Comparison of ENCODE assay signal across 24 mouse cellular contexts in the genomic region with DNA sequence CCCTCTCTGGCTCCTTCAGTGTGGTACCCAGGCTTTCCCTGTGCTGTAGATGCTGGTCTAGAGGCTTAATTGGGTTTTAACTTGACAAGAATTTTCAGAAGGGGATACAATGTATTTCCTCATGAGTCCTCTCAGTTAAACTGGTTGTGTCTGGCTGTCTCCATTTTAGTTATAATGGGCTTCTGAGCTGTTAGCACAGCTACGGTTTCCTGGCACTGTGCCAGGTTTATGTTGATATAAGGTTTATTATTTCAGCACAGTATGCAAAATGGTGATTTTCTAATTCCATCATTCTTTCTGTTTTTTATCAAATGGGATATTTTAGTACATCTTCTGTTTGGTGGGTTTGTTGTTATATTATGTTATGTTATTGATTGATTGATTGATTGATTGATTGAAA. TPM values are rescaled to one million over a fixed set of nuclear protein-coding genes. Genes with fewer than 3 reads are reported as not detected.
"Had no signal": no experiment of that assay in that cellular context is flagged by ENCODE, and none has a peak within 500 bp of the region (broad histone marks: within the 10 kb centered on the region; RNA-seq: fewer than 3 reads in every experiment).

No protein-coding gene starts in this region.

- H3K27me3 ChIP-seq: kidney, embryonic 15.5 days; liver, embryonic 13.5 days; megakaryocyte, embryonic 14.5 days; stomach, embryonic 15.5 days had no signal

- H3K4me2 ChIP-seq: kidney, embryonic 15.5 days; limb, embryonic 13.5 days; liver, embryonic 13.5 days; midbrain, embryonic 11.5 days; stomach, embryonic 15.5 days had no signal

- DNase-seq: kidney, adult 11 months; kidney, adult 8-10 months; kidney, postnatal 10 days; kidney, postnatal 36 days; left cerebral cortex, postnatal 4 days; liver, embryonic 13.5 days; lung, adult 2 months; lung, postnatal 10 days; lung, postnatal 36 days; midbrain, embryonic 14.5 days; right cerebral cortex, adult 18-20 months; right cerebral cortex, postnatal 14 days; right cerebral cortex, postnatal 4 days; thymus, postnatal 25 days had no signal

- H3K27ac ChIP-seq: kidney, embryonic 15.5 days; limb, embryonic 13.5 days; liver, embryonic 13.5 days; stomach, embryonic 15.5 days had no signal

- H3K9ac ChIP-seq: kidney, embryonic 15.5 days; limb, embryonic 13.5 days; liver, embryonic 13.5 days; stomach, embryonic 15.5 days had no signal

- H3K4me1 ChIP-seq: kidney, embryonic 15.5 days; limb, embryonic 13.5 days; liver, embryonic 13.5 days; stomach, embryonic 15.5 days had no signal

- H3K9me3 ChIP-seq: kidney, embryonic 15.5 days; limb, embryonic 13.5 days; liver, embryonic 13.5 days; stomach, embryonic 15.5 days had no signal

- H3K36me3 ChIP-seq: kidney, embryonic 15.5 days; limb, embryonic 13.5 days; liver, embryonic 13.5 days; stomach, embryonic 15.5 days had no signal

- H3K4me3 ChIP-seq: kidney, embryonic 15.5 days; limb, embryonic 13.5 days; liver, embryonic 13.5 days; megakaryocyte, embryonic 14.5 days; stomach, embryonic 15.5 days had no signal

RNA-seq across cellular contexts. Expression of gene Lpcat2b, which starts 9.7 kb away (rescaled TPM):
- total RNA-seq: left cerebral cortex, postnatal 4 days; liver, adult 2 months; midbrain, postnatal 0 days had no signal
- polyA plus RNA-seq: kidney, embryonic 15.5 days; limb, embryonic 13.5 days; liver, adult 2 months; liver, embryonic 13.5 days; liver, embryonic 16.5 days; midbrain, embryonic 11.5 days; midbrain, embryonic 14.5 days; midbrain, postnatal 0 days; neural tube, embryonic 11.5 days; stomach, embryonic 15.5 days; thymus, postnatal 0 days had no signal

RNA-seq across cellular contexts. Expression of gene Ephx4, which starts 19.1 kb away (rescaled TPM):
- polyA plus RNA-seq: liver, adult 2 months; liver, embryonic 16.5 days had no signal
